Mouse (Mus musculus): ENCODE results near the gene Prss57.

Prss57 gene

DNA sequence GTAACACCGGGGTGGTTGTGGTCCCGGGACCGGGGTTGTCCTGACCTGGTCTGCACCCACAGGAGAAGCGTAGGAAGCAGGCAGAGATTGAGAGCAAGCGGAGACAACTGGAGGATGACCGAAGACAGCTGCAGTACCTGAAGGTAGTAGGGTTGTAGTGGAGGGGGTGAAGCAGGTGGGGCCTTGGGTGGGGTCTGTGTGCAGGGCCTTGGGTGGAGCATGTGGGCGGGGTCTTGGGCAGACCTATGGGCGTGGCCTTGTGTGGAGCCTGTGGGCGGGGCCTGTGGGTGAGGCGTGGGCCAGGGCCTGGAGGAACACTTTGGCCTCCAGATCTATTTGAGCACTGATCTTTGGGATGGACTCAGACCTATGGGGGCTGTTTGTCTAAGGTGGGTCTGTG lies 16.2 kb upstream of the Prss57 start:
- DNase-seq: no peak

DNA sequence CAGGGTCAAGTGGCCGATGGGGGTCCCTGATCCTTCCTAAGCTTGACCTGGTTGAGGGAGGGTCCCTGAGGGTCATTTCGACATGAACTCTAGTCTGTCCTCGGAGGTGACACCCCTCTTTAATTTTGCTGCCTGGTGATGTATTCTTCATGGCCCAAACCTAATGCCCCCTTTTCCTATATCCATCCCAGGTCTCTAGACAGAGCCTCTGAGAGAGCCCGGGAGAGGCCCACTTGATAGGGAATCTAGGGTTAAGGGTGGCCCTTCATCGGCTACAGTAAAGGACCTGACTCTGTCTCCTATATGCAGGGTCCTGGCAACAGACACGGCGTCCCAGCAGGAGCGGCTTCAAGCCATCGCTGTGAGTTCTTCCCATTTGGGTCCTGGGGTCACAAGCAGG lies 15.6 kb upstream of the Prss57 start:
- no peak for DNase-seq

DNA sequence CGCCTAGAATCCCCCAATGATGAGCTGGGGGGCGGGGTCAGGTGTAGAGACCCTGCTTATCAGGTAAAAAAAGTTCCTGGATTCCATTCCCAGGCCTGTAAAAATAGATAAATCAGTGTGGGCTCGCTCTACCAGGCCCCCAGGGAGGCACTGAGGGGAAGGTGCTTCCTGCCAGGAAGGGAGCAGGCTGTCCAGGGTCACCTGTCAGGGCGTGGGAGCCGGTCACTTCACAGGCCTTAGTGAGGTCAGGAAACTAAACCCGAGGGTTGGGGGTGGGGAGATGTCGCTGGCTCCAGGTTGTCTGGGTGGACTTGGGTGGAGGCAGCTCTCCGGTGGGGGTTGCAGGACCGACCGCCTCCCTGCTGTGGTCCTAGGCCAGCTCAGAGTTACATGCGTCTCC lies 14.9 kb upstream of the Prss57 start:
- no peak for DNase-seq

DNA sequence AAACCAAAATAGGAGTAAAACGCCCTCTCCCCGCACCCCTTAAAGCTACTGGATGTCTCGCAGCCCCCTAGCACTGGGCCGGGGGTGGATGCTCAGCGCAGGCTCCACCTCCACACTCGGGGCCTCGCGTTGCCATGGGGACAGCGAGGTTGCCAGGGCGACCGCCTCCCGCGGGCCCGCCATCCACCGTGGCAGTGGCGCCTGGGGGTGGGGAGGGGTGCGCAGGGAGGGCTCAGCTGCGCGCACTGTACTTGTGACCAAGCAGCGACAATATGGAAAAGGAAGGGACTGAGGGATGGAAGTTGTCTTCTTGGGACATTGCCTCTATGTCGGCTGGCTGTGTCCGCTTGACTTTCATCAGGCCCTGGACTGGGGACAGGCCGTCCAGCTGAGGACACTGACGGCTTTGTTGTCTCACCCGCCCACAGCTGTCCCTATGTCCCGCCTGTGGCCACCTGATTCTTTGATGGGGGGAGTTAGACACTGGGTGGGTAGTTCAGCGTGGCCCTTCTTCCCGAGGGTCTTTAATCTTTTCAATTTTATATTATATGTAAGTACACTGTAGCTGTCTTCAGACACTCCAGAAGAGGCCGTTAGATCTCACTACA lies 13.1 kb upstream of the Prss57 start:
- DNase-seq: peak; percentile 87

DNA sequence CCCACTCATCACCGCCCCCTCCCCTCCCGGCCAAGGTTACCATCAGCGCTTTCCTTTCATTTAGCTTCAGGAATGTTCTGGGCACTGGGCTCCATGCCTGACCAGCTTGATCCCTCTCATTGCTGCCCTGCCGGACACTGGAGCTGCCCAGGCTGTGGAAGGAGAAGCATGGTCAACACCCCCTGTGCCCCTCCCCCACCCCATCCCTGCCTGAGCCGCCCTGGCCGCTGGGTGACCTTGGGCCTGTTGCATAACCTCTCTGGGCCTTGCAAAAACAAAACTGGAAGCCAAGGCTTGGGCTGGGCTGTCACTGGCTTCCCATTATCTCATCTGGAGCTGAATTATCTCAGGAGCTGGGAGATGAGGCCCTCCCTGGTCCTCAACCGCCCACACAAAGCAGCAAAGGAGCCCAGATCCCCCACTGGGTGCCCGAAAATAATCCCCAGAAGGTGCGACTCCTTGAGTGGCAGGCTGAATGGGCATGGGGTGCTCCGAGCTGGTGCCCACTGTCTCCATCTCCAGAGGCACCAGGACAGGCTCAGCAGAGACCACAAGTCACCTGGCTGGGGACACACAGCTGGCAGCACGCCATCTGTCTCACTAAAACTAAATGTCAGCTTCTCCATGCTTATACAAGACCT lies 11.7 kb upstream of the Prss57 start:
- no peak for DNase-seq

DNA sequence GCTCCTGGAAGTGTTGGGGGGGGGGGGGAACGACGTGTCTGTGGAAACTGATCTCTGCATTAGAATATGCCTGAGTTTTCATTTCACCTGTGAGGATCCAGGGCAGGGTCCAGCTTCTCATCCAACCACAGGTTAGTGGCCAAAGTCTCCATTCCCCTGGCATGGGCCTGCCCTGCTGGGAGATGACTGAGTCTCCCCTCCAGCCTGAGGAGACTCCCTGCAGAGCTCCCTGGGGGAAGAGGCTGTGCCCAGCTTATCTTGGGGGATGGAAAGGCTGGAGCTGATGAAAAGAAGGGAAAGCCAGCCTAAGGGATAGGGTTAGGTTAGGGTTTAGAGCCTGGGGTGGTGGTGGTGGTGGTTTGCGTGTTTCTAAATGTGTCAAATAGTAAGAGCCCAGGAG lies 11.1 kb upstream of the Prss57 start:
- no peak for DNase-seq

DNA sequence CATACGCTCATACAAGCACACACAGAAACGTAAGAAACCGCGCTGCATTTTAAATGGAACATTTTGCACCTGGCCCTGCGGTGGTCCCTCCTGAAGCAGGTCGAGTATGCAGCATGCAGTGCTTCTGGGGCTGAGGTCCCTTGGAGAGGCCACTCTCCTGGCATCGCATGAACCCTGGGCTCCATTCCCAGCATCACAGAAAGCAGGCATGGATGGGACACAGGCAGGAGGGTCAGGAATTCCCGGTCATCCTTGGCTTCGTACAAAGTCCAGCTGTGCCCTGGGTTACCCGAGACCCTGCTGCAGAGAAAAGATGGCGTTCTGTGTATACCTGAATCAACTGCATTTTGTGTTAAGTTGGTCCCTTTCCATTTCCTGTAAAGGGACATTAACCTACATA lies 9.7 kb upstream of the Prss57 start:
- no peak for DNase-seq

DNA sequence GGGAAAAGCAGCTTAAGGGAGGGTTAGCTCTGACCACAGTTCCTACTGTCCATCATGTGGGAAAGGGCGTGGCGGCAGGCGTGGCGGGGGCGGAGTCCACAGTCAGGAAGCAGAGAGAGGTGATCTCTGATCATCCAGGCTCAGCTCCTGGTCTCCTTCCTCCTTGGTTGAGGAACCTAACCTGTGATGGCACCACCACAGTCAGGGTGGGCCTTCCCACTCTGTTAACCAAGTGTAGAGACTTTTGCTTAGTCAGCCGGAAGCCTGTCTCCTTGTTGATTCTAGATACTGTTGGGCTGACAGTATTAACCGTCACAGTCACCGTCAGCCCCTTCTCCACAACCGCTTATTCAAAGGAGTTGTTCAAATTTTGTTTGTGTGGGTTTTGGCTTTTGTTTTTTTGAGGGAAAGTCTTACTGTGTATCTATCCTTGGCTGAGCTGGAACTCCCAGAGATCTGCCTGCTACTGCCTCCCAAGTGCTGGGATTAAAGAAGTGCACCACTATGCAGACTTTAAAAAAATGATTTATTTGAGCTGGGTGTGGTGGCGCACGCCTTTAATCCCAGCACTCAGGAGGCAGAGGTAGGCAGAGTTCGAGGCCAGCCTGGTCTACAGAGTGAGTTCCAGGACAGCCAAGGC lies 7.6 kb upstream of the Prss57 start:
- DNase-seq: no peak

DNA sequence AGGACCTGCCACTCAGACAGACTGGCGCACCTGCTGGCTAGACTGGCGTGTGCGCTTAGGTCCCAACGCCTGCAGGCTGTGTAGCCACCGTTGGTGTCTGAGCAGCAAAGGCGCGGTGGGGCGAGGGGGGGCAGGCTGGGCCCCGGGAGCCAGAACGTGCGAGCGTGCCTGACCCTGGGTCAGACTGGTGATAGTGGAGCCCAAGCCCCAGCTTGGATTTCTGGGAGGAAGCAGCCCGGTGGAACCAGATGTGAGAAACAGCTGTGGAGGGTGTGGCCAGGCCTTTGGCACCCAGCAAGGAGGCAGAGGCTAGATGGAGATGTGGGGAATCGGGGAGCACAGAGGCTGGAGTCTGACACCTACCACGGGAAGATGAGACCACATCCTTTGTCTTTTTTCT lies 6.6 kb upstream of the Prss57 start:
- no peak for DNase-seq

DNA sequence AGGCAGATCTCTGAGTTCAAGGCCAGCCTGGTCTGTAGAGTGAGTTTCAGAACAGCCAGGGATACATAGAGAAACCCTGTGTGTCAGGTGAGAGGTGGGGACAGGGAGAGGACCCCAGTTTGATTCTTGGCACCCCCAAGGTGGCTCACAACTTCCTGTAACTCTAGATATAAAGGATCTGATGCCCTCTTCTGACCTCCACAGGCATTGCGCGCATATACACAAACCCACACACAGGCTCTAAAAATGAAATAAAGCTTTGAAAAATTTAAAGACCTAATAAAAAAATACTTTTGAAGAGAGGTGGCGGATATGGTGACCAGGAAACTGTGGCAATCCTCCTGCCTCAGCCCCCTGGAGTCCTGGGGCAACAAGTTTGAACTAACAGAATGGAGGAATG lies 5.1 kb upstream of the Prss57 start:
- no peak for DNase-seq

DNA sequence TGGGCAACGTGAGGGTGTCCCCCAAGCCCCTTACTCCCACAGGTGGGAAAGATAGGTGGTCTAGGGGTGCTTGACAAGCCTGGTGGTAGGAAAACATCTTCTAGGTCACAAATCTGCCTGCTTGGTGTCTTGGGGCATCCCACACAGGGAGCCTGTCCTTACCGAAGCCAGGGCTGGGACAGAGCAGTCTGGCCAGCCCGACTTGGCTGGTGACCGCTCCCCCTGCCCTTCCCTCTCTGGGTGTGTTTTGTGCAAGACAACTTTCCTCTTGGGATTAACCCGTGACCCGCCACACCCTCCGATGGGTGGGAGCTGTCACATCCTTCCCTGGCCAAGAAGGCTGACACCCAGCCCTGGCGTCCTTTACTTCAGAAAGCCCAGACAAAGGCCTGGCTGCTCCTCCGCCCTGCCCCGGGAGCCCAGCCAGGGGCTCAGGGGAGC lies 3.8 kb upstream of the Prss57 start:
- no peak for DNase-seq

DNA sequence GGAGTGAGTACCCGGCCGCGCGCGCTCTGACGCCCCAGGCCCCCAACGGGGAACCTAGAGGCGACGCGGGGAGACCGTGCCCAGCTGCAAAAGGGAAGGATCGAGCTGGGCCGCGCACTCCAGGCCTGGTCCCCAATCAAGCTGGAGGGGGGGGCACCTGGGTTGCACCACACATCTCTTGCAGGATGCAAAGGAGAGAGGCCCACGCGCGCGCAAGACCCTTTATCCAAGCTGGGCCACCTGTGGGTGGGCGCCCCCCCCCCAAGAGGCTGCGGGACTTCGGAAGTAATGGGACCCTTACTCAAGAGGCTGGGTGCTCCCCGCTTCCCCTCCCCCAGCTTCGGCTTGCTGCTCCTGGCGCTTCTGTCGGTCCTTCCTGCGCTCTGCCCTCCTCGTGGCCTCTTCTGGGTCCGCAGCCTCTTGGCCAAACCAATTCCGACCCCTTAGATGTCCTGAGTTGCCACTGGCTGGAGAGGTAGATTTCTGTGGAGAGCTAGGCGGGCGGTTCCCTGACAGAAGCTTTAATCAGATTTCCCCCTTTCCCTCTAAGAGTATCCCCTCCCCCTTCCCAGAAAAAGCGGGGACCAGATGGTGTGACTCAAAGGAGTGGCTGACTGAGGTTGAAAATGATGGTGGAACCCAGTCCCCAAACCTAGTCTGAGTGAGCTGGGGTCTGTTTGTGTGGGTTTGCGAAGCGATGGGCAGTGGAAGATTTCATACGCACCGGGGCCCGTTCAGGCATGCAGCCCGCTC lies 3.2 kb upstream of the Prss57 start:
- DNase-seq: peak; percentile 57

DNA sequence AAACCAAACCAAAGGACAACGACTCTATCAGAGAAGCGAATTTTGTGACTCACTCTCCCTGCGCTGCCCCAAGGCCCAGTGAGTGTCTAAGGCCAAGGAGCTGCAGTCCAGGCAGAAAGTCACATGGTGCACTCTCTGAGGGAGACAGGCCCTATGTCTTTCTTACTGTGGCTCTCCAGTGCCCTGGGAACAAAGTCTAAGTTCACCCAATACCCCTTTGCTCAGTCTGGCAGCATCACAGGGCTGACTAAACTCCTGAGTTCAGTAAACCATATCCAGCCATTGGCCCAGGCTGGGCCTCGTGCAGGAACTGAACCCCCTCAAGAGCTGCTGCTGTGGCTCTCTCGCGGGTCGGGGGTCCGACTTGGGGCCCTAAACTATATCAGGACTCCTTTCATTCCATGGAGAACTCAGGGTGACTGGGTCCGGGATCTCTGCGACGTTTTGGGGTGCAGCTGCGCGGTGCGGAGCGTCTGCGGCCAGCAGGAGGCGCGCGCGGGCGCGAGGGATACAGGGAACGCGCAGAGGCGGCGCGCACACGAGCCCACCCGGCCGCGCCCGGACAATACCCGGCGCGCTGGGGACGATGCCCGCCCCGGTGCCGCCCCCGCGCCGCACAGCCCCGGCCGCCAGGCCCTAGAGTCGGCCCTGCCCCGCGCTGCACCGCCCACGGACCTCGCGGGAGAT lies 2.4 kb upstream of the Prss57 start, which contains the start of gene Palm:
Gene Palm, plus strand, starts transcription at position 522 of the 687 bp plus-strand sequence.
- peak; percentile 93 for DNase-seq

DNA sequence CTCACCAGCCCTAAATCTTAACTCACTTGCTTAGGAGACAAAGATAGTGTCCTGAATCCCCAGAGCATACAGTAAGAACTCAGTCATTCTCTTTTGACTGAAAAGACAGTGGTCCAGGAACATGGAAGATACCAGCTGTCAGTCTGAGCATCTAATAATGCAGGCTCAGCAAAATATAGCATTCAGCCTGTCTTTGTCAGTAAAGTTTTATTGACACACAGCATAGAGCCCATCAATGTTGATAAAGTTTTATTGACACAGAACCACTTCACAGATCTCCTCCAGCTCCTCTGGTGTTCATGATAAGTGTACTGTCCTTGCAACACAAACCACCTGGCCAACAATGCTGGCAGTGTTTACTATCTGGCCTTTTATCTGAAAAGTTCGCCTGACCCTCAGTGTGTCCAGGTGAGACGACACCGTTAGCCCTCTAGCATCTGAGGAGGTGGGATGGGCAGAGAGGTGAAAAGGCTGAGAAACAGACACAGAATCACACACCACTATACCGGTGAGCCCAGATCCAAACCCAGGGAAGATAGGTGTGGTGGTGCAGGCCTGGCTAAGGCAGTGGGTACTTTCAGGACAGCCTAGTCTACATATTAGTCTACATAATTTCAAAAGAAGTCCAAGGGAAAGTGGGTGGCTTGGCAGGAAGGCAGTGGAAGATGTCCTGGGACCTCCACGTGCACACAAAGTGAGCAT lies 1.7 kb upstream of the Prss57 start:
- no peak for DNase-seq

DNA sequence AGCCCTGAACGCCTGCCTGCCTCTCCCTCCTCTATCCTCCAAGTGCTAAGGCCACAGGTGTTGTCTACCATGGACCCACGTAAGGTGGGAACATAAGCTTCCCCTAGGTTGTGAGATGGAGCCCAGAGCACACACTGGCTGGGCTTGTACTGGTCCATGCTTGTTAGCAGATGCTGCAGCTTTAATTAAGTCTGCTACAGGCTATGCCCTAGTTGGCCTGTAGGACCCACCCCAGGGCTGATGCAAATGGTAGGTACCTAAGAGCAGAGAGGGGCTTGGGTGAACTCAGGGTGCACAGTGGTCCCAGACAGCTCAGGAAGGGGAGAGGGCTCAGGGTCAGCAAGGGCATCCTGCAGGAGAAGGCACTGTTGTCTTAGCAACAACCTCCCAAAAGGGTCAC lies 1.2 kb downstream of the Prss57 start:
- DNase-seq: no peak

DNA sequence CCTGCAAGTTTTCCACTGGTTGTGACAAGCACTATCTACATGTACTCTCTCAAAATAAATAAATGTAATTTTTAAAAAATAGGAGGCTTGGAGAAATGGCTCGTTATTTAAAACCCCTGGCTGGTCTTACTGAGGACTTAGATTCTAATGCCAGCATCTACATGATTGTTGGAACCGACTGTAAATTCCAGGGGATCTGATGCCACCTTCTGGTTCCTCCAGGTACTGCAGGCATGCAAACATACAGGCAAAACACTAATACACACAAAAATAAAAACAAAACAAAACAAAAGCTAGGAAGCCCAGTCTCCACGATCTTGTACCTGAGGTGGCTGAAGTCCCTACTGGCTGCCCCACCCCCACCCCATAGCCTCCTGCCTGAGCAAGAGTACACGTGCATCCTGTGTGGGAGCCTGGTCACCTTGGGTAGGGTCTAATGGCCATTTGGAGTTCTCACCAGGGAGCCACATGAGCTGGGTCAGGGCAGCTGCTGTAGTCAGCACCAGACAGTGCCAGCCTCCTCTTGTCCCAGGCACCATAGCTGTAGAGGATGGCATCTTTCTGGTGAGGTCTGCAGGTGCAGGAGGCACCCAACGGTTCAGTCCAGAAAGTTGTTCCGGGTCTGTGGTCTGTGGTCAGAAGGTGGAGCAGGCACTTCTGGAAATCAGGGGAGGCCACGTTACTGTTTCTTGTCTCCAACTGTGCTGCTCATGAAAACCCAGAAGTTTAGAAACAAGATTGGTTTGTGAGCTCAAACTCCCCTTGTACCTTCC lies 2.2 kb downstream of the Prss57 start:
- DNase-seq: peak; percentile 92

DNA sequence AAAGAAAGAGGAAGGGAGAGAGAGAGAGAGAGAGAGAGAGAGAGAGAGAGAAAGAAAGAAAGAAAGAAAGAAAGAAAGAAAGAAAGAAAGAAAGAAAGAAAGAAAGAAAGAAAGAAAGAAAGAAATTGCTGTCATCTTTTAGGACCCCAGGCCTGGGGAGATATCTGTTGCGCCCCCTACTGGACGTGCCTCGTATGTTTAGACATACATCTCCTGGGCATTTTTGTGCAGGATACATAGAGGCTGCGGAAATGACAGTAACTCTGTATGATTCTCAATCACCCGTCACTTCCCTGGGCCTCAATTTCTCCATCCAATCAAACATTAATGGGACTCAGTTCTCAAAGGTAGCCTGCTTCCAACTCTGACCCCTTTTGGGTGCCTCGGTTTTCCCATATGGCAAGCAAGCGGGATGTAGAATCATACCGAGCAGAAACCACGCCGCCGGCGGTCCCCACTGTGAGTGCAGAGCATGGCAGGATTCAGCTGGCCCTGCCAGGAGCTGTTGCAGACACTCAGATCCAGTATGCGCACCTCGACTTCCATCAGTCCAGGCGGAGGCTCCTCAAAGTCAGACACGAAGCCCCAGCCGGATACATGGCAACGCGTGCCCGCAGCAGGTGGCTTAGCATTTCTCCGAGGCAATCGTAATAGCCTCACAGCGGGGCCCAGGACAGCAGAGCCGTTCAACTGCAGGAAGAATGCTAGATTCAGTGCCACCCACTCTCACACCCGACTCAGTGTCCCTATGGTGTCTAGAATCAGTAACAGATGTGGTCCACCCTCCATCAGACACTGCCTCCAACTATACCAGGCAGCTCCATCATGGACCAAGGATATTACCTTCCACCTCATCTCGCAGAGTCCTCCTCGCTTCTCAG lies 6.6 kb downstream of the Prss57 start:
- DNase-seq: peak; percentile 66

DNA sequence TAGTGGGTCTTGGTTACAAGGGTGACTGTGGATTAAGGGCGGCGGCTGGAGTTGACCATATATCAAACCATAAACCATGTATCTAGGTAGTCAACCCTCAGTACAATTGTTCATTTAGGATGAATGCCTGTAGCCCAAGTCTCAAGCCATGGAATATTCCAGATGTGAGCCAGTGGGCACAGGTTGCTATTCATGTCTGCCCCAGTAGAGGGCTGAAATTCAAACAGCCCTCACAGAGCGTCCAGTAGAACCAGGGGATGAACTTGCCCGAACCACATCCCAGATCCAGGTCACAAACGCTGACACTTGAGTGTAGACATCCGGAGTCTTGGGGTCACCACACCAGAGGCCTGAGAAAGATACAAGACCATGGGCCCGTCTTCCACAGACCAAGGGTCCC lies 7.7 kb downstream of the Prss57 start:
- no peak for DNase-seq

DNA sequence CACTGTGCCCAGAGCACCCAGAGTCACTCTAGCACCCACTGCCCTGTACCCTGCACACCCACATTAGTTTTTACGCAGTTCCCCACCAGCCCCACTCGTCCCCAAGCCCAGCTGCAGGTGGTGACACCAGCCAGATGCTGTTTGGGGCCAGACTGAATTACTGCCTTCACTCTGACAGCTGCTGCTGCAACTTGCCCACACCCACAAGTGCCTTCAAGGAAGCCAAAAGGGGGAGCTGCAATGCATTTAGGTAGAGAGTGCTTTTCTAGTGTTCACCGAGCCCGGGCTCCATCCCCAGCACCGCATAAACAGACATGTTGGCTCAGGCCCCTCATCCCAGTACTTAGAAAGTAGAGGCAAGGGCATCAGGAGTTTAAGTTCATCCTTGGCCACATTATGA lies 8.8 kb downstream of the Prss57 start:
- no peak for DNase-seq

DNA sequence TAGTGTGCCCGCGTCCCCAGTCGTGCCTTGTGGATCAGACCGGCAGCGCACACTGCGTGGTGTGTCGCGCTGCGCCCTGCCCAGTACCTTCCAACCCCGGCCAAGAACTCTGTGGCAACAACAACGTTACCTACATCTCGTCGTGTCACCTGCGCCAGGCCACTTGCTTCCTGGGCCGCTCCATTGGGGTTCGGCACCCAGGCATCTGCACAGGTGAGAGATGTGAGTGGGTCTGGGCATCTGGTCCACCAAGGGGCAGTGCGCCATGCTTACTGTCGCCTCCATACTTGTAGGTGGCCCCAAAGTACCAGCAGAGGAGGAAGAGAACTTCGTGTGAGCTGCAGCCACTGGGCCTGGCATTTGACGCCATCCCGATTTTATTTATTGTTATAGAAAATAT lies 9.6 kb downstream of the Prss57 start:
- no peak for DNase-seq

DNA sequence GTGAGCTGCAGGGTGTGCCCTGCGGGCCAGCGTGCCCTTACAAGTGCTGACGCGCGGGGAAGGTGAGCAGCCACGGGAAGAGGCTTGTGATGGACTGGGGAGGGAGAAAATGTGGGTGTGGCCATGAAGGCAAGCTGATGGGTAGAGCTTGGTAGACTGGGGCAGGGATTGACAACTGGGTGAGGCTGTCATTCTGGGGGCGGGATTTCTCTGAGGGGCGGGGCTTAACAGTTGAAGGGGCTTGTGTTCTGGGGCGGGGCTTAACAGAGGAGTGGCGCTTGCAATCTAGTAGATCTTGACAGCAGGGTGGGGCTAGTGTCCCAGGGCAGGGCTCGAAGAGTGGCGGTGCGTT lies 10.1 kb downstream of the Prss57 start:
- peak; percentile 65 for DNase-seq
